Mouse (Mus musculus) liver, embryonic 16.5 days (tissue): ENCODE results near the gene Tcf7l2. TPM values are rescaled to one million over a fixed set of nuclear protein-coding genes. Genes with fewer than 3 reads are reported as not detected.

Experiments
- ATAC-seq: fragments of 200-750 bp; cut with Nextera tagmentation; 2 replicates; pipeline ENCODE4 v1.8.0; 2017; ENCODE audit warnings: low read depth, mild to moderate bottlenecking, moderate number of reproducible peaks, moderate library complexity
- H3K27ac ChIP-seq: fragments of 300-500 bp; sonication (generic); 2 replicates; pipeline ENCODE4 v1.5.1; 2014; ENCODE audit warnings: mild to moderate bottlenecking, low read length
- H3K27me3 ChIP-seq: fragments of 300-500 bp; sonication (generic); 2 replicates; pipeline ENCODE4 v1.6.1; 2014; ENCODE audit warnings: low read depth, low read length, mixed read lengths; ENCODE audit not compliant: control insufficient read depth, insufficient read depth
- H3K36me3 ChIP-seq: fragments of 300-500 bp; sonication (generic); 2 replicates; pipeline ENCODE4 v1.6.1; 2014; ENCODE audit warnings: mild to moderate bottlenecking; ENCODE audit not compliant: control insufficient read depth, insufficient read depth
- H3K4me1 ChIP-seq: fragments of 300-500 bp; sonication (generic); 2 replicates; pipeline ENCODE4 v1.6.1; 2014; ENCODE audit warnings: low read depth, low read length, mixed read lengths; ENCODE audit not compliant: control insufficient read depth
- H3K4me2 ChIP-seq: fragments of 300-500 bp; sonication (generic); 2 replicates; pipeline ENCODE4 v1.6.1; 2014; ENCODE audit warnings: low read depth, low read length, mixed read lengths
- H3K4me3 ChIP-seq: fragments of 300-500 bp; sonication (generic); 2 replicates; pipeline ENCODE4 v1.5.1; 2014; ENCODE audit warnings: low read depth, mild to moderate bottlenecking, low read length
- H3K9ac ChIP-seq: fragments of 300-500 bp; sonication (generic); 2 replicates; pipeline ENCODE4 v1.6.1; 2014; ENCODE audit warnings: low read depth, low read length
- H3K9me3 ChIP-seq: fragments of 300-500 bp; sonication (generic); replicated peaks from 2 replicates; pipeline ENCODE4 v1.6.1; 2016; ENCODE audit warnings: low read length; ENCODE audit not compliant: control insufficient read depth
- WGBS: fragments of 180-500 bp; shearing (Covaris S2); extraction: QIAGEN DNeasy Blood & Tissue Kit; methylation state at CpG from one replicate; pipeline ENCODE4 v1.1.7; 2014; ENCODE audit not compliant: insufficient replicate concordance; 5-methylcytosine and 5-hydroxymethylcytosine counted together
- polyA plus RNA-seq: library from polyadenylated mRNA; unstranded; fragments of >200 nt; fragmentation: Nextera tagmentation; extraction: Ambion mirVana; gene quantifications from 2 replicates; pipeline ENCODE4 v1.2.1, GENCODE M21; 2015

Gene Tcf7l2
- polyA plus RNA-seq, 1 experiment from 2014 or later = 20.7 TPM

GRCm38 (mm10) chr19:55886536-55886935, 144.9 kb downstream of the Tcf7l2 start:
- ATAC-seq = no peak
- no peaks in the 10 kb centered on the region for H3K36me3 ChIP-seq
- no peak overlapping the region for H3K4me3 ChIP-seq
- no peak overlapping the region for H3K27ac ChIP-seq
- 76% methylated on average over 14 of the region's 14 CpGs for WGBS
- no peak overlapping the region for H3K9ac ChIP-seq
- H3K9me3 ChIP-seq = no peaks in the 10 kb centered on the region
- H3K4me2 ChIP-seq = no peak overlapping the region
- no peaks in the 10 kb centered on the region for H3K27me3 ChIP-seq
- no peaks in the 10 kb centered on the region; the same call in 1 of the 2 replicates for H3K4me1 ChIP-seq

- no peaks in the 10 kb centered on the region for H3K9me3 ChIP-seq
- no peaks in the 10 kb centered on the region for H3K36me3 ChIP-seq
- H3K27me3 ChIP-seq = peaks cover 38% of the 10 kb centered on the region
- H3K27ac ChIP-seq = no peak overlapping the region
- no peak overlapping the region for H3K9ac ChIP-seq
- H3K4me1 ChIP-seq = peaks cover 7% of the 10 kb centered on the region
- no peak overlapping the region for H3K4me3 ChIP-seq
- 62% methylated on average over 9 of the region's 9 CpGs for WGBS
- no peak for ATAC-seq
- H3K4me2 ChIP-seq = no peak overlapping the region
These were observed 150.1 kb downstream of the Tcf7l2 start for GRCm38 (mm10) chr19:55891692-55892183.

- H3K9me3 ChIP-seq = no peaks in the 10 kb centered on the region
- no peaks in the 10 kb centered on the region for H3K36me3 ChIP-seq
- peaks cover 49% of the 10 kb centered on the region for H3K27me3 ChIP-seq
- no peak overlapping the region for H3K4me2 ChIP-seq
- 79% methylated on average over 11 of the region's 11 CpGs for WGBS
- no peak for ATAC-seq
- no peak overlapping the region for H3K4me3 ChIP-seq
- H3K27ac ChIP-seq = no peak overlapping the region
- H3K4me1 ChIP-seq = peaks cover 7% of the 10 kb centered on the region
- H3K9ac ChIP-seq = no peak overlapping the region
These were observed 151.9 kb downstream of the Tcf7l2 start for GRCm38 (mm10) chr19:55893557-55893956.

GRCm38 (mm10) chr19:55894396-55894795, 152.8 kb downstream of the Tcf7l2 start:
- H3K9ac ChIP-seq = no peak overlapping the region
- H3K9me3 ChIP-seq = no peaks in the 10 kb centered on the region
- H3K36me3 ChIP-seq = no peaks in the 10 kb centered on the region
- no peak overlapping the region for H3K4me3 ChIP-seq
- ATAC-seq = no peak
- peaks cover 49% of the 10 kb centered on the region for H3K27me3 ChIP-seq
- WGBS = 78% methylated on average over 9 of the region's 9 CpGs
- no peak overlapping the region for H3K27ac ChIP-seq
- H3K4me1 ChIP-seq = peaks cover 7% of the 10 kb centered on the region
- H3K4me2 ChIP-seq = no peak overlapping the region

GRCm38 (mm10) chr19:55895317-55895716, 153.7 kb downstream of the Tcf7l2 start:
- H3K27ac ChIP-seq = no peak overlapping the region
- no peak overlapping the region for H3K9ac ChIP-seq
- H3K4me2 ChIP-seq = peak overlapping the region; percentile 49
- 2% methylated on average over 27 of the region's 27 CpGs for WGBS
- ATAC-seq = peak; percentile 59; the same call in 1 of the 2 replicates
- H3K27me3 ChIP-seq = peaks cover 49% of the 10 kb centered on the region
- H3K36me3 ChIP-seq = no peaks in the 10 kb centered on the region
- H3K4me3 ChIP-seq = peak overlapping the region; percentile 29
- H3K9me3 ChIP-seq = no peaks in the 10 kb centered on the region
- H3K4me1 ChIP-seq = peaks cover 7% of the 10 kb centered on the region

GRCm38 (mm10) chr19:55895807-55896420, 154.3 kb downstream of the Tcf7l2 start:
- Histone ChIP-seq H3K9me3 (no peaks in the 10 kb centered on the region), H3K27ac (no peak overlapping the region), H3K36me3 (no peaks in the 10 kb centered on the region), H3K4me1 (peaks cover 7% of the 10 kb centered on the region), H3K27me3 (peaks cover 49% of the 10 kb centered on the region), H3K9ac (no peak overlapping the region), H3K4me3 (no peak overlapping the region), H3K4me2 (peak overlapping the region; percentile 49; the same call in 1 of the 2 replicates)
- no peak for ATAC-seq
- 28% methylated on average over 4 of the region's 4 CpGs for WGBS

GRCm38 (mm10) chr19:55896629-55897028, 155.0 kb downstream of the Tcf7l2 start:
- Histone ChIP-seq H3K27ac (no peak overlapping the region), H3K36me3 (no peaks in the 10 kb centered on the region), H3K4me1 (peaks cover 7% of the 10 kb centered on the region), H3K27me3 (peaks cover 49% of the 10 kb centered on the region), H3K9me3 (no peaks in the 10 kb centered on the region), H3K9ac (no peak overlapping the region), H3K4me3 (no peak overlapping the region), H3K4me2 (no peak overlapping the region)
- 42% methylated on average over 10 of the region's 10 CpGs for WGBS
- no peak for ATAC-seq

- ATAC-seq = no peak
- no peaks in the 10 kb centered on the region for H3K36me3 ChIP-seq
- H3K9ac ChIP-seq = no peak overlapping the region
- no peak overlapping the region for H3K4me2 ChIP-seq
- no peaks in the 10 kb centered on the region for H3K9me3 ChIP-seq
- peaks cover 1% of the 10 kb centered on the region for H3K27me3 ChIP-seq
- H3K4me1 ChIP-seq = no peaks in the 10 kb centered on the region
- WGBS = 78% methylated on average over 12 of the region's 12 CpGs
- no peak overlapping the region for H3K4me3 ChIP-seq
- H3K27ac ChIP-seq = no peak overlapping the region
These were observed 161.2 kb downstream of the Tcf7l2 start for GRCm38 (mm10) chr19:55902573-55903385.

- no peak overlapping the region for H3K4me3 ChIP-seq
- H3K9me3 ChIP-seq = no peaks in the 10 kb centered on the region
- H3K4me2 ChIP-seq = no peak overlapping the region
- no peaks in the 10 kb centered on the region for H3K4me1 ChIP-seq
- no peaks in the 10 kb centered on the region for H3K27me3 ChIP-seq
- 71% methylated on average over 7 of the region's 7 CpGs for WGBS
- H3K27ac ChIP-seq = no peak overlapping the region
- ATAC-seq = peak; percentile 51; the same call in 1 of the 2 replicates
- H3K36me3 ChIP-seq = peaks cover 7% of the 10 kb centered on the region; the same call in 1 of the 2 replicates
- H3K9ac ChIP-seq = no peak overlapping the region
These were observed 167.4 kb downstream of the Tcf7l2 start for GRCm38 (mm10) chr19:55909039-55909438.
